Mouse (Mus musculus): ENCODE data around the gene Mn1.

- no peak for TF ChIP-seq UBTF (IDR thresholded peaks at IDR 0.05; ENCODE audit: low read depth, low read length)
- no peak for TF ChIP-seq MAX (IDR thresholded peaks at IDR 0.05; ENCODE audit: low read length)
- TF ChIP-seq EP300 (IDR thresholded peaks at IDR 0.05; ENCODE audit: low read length), result no peak
- TF ChIP-seq CTCF (conservative IDR thresholded peaks at IDR 0.05 in 1 of 2, IDR thresholded peaks at IDR 0.05 in 1 of 2; ENCODE audit: low read depth in 2 of 2, low read length in 2 of 2), result no peak
- no peak for TF ChIP-seq POLR2A (IDR thresholded peaks at IDR 0.05; ENCODE audit: low read depth, low read length)
- TF ChIP-seq POLR2AphosphoS2 (IDR thresholded peaks at IDR 0.05; ENCODE audit: low read depth, low read length), result no peak
- no peak for TF ChIP-seq ZC3H11A (IDR thresholded peaks at IDR 0.05; ENCODE audit: low read depth, low read length)
- no peak for TF ChIP-seq USF2 (conservative IDR thresholded peaks at IDR 0.05; ENCODE audit: low read depth, low read length)
- no peak for TF ChIP-seq HCFC1 (IDR thresholded peaks at IDR 0.05; ENCODE audit: low read depth, low read length)
- TF ChIP-seq USF1 (IDR thresholded peaks at IDR 0.05; ENCODE audit: low read depth, low read length), result no peak
- TF ChIP-seq JUND (conservative IDR thresholded peaks at IDR 0.05; ENCODE audit: low read depth, low read length), result no peak
- no peak for TF ChIP-seq CHD2 (IDR thresholded peaks at IDR 0.05; ENCODE audit: low read length)
- no peak for TF ChIP-seq ZNF384 (IDR thresholded peaks at IDR 0.05; ENCODE audit: low read depth, low read length)
- TF ChIP-seq MAZ (IDR thresholded peaks at IDR 0.05; ENCODE audit: low read depth, low read length), result no peak
Observed at GRCm38 (mm10) chr5:111398471-111398870, 18.7 kb upstream of the Mn1 start.
